Mouse (Mus musculus): Measurements from ENCODE around the gene Ddah2. TPM values are rescaled to one million over a fixed set of nuclear protein-coding genes. Genes with fewer than 3 reads are reported as not detected.

The Ddah2 gene
- polyA plus RNA-seq, 1 experiment = 14.5 TPM

GRCm38 (mm10) chr17:35082841-35083576 lies 24.2 kb downstream of the Ddah2 start:
- no peak for TF ChIP-seq POLR2A (IDR thresholded peaks at IDR 0.05; ENCODE audit: low read depth, low read length)
- no peak for TF ChIP-seq CTCF (IDR thresholded peaks at IDR 0.05; ENCODE audit: extremely low read depth, insufficient read length, insufficient replicate concordance, low read depth, low read length)
- Histone ChIP-seq H3K27ac (ENCODE audit: insufficient read depth, low read depth, low read length) (no peak overlapping the region), H3K4me3 (ENCODE audit: low read depth, low read length) (no peak overlapping the region), H3K36me3 (ENCODE audit: control insufficient read depth, insufficient read depth, low read length) (no peaks in the 10 kb centered on the region), H3K4me1 (ENCODE audit: control insufficient read depth, insufficient read depth, insufficient read length, low read length) (peaks cover 21% of the 10 kb centered on the region), H3K27me3 (ENCODE audit: control insufficient read depth, insufficient read depth, low read length) (no peaks in the 10 kb centered on the region)
- 92% methylated on average over 16 of the region's 16 CpGs for WGBS

- TF ChIP-seq CTCF (IDR thresholded peaks at IDR 0.05; ENCODE audit: extremely low read depth, insufficient read length, insufficient replicate concordance, low read depth, low read length) (no peak), POLR2A (IDR thresholded peaks at IDR 0.05; ENCODE audit: low read depth, low read length) (no peak)
Measured at GRCm38 (mm10) chr17:35083929-35084497, 25.2 kb downstream of the Ddah2 start.

GRCm38 (mm10) chr17:35085208-35085865 lies 26.5 kb downstream of the Ddah2 start, which contains the start of gene Ly6g6f:
Gene Ly6g6f (minus strand): TSS chr17:35085610.
- Histone ChIP-seq H3K36me3 (ENCODE audit: control insufficient read depth, insufficient read depth, low read length) (no peaks in the 10 kb centered on the region), H3K27ac (ENCODE audit: insufficient read depth, low read depth, low read length) (no peak within 1 kb of the TSS), H3K4me1 (ENCODE audit: control insufficient read depth, insufficient read depth, insufficient read length, low read length) (peaks cover 9% of the 10 kb centered on the region; the same call in 1 of the 2 replicates), H3K4me3 (ENCODE audit: low read depth, low read length) (no peak within 1 kb of the TSS), H3K27me3 (ENCODE audit: control insufficient read depth, insufficient read depth, low read length) (no peaks in the 10 kb centered on the region)
- 68% methylated on average over 7 of the region's 7 CpGs for WGBS
- no peak for TF ChIP-seq POLR2A (IDR thresholded peaks at IDR 0.05; ENCODE audit: low read depth, low read length)
- no peak for TF ChIP-seq CTCF (IDR thresholded peaks at IDR 0.05; ENCODE audit: extremely low read depth, insufficient read length, insufficient replicate concordance, low read depth, low read length)

More at GRCm38 (mm10) chr17:35083929-35084497, 25.2 kb downstream of the Ddah2 start:
- Histone ChIP-seq H3K36me3 (ENCODE audit: control insufficient read depth, insufficient read depth, low read length) (no peaks in the 10 kb centered on the region), H3K4me3 (ENCODE audit: low read depth, low read length) (no peak overlapping the region), H3K27ac (ENCODE audit: insufficient read depth, low read depth, low read length) (no peak overlapping the region), H3K4me1 (ENCODE audit: control insufficient read depth, insufficient read depth, insufficient read length, low read length) (peaks cover 19% of the 10 kb centered on the region; the same call in 1 of the 2 replicates), H3K27me3 (ENCODE audit: control insufficient read depth, insufficient read depth, low read length) (no peaks in the 10 kb centered on the region)
- WGBS = 15% methylated on average over 3 of the region's 3 CpGs

GRCm38 (mm10) chr17:35088151-35088550 lies 29.3 kb downstream of the Ddah2 start:
- TF ChIP-seq CTCF (IDR thresholded peaks at IDR 0.05; ENCODE audit: extremely low read depth, insufficient read length, insufficient replicate concordance, low read depth, low read length) (no peak), POLR2A (IDR thresholded peaks at IDR 0.05; ENCODE audit: low read depth, low read length) (no peak)
- peaks cover 6% of the 10 kb centered on the region; the same call in 1 of the 2 replicates for H3K4me1 ChIP-seq (ENCODE audit: control insufficient read depth, insufficient read depth, insufficient read length, low read length)
- H3K36me3 ChIP-seq (ENCODE audit: control insufficient read depth, insufficient read depth, low read length) = peaks cover 20% of the 10 kb centered on the region
- no peak overlapping the region for H3K4me3 ChIP-seq (ENCODE audit: low read depth, low read length)
- no peak overlapping the region for H3K27ac ChIP-seq (ENCODE audit: insufficient read depth, low read depth, low read length)
- no peaks in the 10 kb centered on the region for H3K27me3 ChIP-seq (ENCODE audit: control insufficient read depth, insufficient read depth, low read length)
- 43% methylated on average over 2 of the region's 2 CpGs for WGBS

DNA sequence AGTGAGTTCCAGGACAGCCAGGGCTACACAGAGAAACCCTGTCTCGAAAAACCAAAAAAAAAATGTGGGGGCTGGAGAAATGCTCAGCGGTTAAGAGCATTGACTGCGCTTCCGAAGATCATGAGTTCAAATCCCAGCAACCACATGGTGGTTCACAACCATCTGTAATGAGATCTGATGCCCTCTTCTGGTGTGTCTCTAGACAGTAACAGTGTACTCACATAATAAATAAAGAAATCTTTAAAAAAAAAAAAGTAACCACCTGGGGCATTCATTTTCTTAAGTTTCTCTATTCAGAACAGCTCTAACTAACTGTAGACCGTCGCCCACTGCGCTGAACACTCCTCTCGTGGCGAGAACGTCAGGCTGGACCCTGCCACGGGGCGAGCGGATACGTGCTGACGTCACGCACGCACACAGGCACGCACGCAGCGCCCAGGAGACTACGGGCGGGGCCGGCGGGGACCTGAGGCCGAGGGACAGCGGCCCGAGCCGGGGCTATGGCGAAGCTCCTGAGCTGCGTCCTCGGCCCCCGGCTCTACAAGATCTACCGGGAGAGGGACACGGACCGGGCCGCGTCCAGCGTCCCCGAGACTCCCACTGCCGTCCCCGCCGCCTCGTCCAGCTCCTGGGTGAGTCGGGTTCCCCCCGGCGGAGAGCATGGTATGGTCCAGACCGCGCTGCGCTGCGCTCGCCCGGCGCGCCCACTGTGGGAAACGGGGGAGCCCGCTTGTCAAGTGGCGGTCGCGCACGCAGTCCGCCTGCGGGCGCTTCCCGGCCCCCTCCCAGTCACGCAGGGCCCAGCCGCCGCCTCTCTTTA lies 30.2 kb downstream of the Ddah2 start, which contains the start of gene Abhd16a:
Gene Abhd16a (plus strand): TSS at position 439 of the 820 bp plus-strand sequence.
- Histone ChIP-seq H3K27ac (ENCODE audit: insufficient read depth, low read depth, low read length) (peak within 1 kb of the TSS; percentile 93), H3K4me3 (ENCODE audit: low read depth, low read length) (peak within 1 kb of the TSS; percentile 73), H3K27me3 (ENCODE audit: control insufficient read depth, insufficient read depth, low read length) (no peaks in the 10 kb centered on the region), H3K4me1 (ENCODE audit: control insufficient read depth, insufficient read depth, insufficient read length, low read length) (0 out of 2 replicates have a peak, but pooled peaks cover 3% of the 10 kb centered on the region), H3K36me3 (ENCODE audit: control insufficient read depth, insufficient read depth, low read length) (peaks cover 25% of the 10 kb centered on the region)
- WGBS = 2% methylated on average over 64 of the region's 67 CpGs
- TF ChIP-seq CTCF (IDR thresholded peaks at IDR 0.05; ENCODE audit: extremely low read depth, insufficient read length, insufficient replicate concordance, low read depth, low read length) (no peak), POLR2A (IDR thresholded peaks at IDR 0.05; ENCODE audit: low read depth, low read length) (peak; percentile 86)

DNA sequence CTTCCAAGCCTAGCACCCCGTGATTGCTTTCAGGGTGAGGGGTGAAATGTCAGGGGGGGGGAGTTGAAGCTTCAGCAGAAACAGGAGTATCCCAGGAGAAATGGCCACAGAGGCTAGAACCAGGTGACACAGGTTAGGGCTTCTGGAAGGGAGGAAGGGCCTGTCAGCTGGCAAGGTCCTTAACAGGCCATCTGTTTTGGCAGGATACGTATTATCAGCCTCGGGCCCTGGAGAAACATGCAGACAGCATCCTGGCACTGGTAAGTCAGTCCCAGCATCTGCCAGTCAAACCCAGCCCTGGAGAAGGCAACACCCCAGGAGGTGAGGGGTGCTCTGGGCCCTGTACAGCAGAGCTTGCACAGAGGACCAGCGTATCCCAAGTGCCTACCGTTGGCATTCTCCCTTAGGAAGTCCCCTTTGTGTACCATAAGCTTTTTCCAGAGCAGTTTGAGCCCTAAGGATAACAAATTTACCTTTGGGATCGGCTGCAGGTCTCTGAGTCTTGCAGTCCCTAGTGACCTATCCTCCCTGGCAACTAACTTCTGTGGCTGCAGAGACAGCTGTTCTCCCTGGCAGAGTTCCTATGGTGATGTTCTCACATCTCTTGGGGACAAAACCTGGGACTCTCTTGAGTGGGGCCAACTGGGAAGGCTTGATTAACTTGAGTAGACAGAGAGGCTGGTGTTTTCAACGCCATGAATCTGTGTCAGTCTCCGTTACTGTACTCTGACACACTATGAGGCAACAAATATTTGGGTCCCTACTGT lies 31.5 kb downstream of the Ddah2 start:
- no peaks in the 10 kb centered on the region for H3K27me3 ChIP-seq (ENCODE audit: control insufficient read depth, insufficient read depth, low read length)
- 56% methylated on average over 8 of the region's 8 CpGs for WGBS
- H3K27ac ChIP-seq (ENCODE audit: insufficient read depth, low read depth, low read length) = peak overlapping the region; percentile 93; the same call in 1 of the 2 replicates
- H3K4me3 ChIP-seq (ENCODE audit: low read depth, low read length) = peak overlapping the region; percentile 30
- no peaks in the 10 kb centered on the region for H3K4me1 ChIP-seq (ENCODE audit: control insufficient read depth, insufficient read depth, insufficient read length, low read length)
- TF ChIP-seq POLR2A (IDR thresholded peaks at IDR 0.05; ENCODE audit: low read depth, low read length) = no peak
- no peak for TF ChIP-seq CTCF (IDR thresholded peaks at IDR 0.05; ENCODE audit: extremely low read depth, insufficient read length, insufficient replicate concordance, low read depth, low read length)
- H3K36me3 ChIP-seq (ENCODE audit: control insufficient read depth, insufficient read depth, low read length) = peaks cover 35% of the 10 kb centered on the region
